Mouse (Mus musculus) induced T-regulatory cell, adult 2 months (primary cell): ENCODE measurements around the gene Zfp36l1.

Experiments
- DNase-seq: peaks from one replicate; pipeline ENCODE4 v3.0.0-alpha.2; 2012; ENCODE audit warnings: low read depth

Gene Zfp36l1

DNA sequence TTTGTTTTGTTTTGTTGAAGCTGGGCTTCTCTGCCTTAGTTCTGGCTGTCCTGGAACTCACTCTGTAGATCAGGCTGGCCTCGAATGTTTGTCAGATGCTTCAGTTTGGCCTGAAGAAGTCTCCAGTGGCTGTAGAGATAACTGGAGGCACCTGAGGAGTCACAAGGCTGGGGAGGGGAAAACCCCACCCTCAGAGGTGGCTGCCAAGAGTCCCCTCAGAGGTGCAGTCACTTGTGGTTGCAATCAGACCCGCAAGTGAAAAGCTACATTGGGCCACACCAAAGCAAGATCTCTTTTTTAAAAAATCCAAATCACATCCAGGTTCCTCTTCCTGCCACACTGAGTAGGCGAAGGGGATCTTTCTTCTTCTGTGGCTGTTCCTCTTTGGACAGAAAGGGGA lies 43.8 kb downstream of the Zfp36l1 start:
- peak; percentile 77 for DNase-seq

DNA sequence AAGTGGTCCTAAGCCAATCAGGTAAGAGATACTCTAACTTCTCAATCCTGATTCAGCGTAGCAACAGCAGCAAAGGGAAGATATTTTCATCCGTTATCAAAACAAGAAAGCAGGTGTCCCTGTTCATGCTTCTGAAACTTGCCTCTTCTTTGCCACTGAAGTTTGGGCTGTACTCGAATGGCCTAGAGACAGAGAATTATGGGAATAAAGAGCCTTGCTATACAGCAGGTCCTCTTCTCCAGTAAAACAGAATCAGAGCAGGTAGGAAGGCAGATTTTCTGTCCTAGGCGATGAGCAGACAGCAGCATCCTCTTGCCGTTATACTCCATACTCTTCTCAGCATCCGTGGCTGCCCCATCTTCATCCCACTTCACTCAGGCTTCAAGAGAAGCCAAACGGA lies 44.8 kb downstream of the Zfp36l1 start:
- no peak for DNase-seq

DNA sequence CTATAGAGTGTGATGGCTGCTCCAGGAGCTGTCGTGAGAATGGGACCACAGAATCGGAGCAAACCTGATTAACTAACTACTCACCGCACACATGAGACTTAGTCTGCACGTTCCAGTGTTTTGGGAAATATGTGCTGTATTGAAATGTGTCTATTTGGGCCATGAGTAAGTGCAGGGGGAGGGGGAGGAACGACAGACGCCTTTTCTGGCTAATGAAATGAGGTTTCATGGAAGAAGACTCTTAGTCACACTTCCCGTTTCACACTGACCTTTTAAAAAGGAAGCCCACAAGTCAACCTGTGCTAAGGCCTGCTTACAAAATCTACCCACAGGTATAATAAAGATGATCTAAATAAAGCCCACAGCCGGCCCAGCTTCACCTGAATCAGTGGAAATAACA lies 47.8 kb downstream of the Zfp36l1 start:
- peak; percentile 44 for DNase-seq

DNA sequence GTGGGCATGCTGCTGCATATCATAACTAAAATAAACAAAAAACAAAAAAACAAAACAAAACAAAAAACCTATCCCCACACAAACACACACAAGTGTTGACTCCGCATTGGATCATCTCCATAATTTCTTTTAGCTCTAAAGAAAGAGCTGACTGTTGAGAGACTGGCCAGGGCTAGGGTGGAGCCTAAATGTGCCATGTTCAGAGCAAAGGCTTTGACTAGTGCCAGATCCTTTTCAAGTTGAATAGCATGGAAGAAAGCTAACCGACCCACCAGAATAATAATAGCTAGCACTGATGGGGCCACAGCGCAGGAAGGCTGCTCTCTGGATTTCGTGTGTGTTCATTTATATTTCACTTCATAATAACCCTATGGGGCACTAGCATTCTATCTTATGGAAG lies 48.5 kb downstream of the Zfp36l1 start:
- no peak for DNase-seq

DNA sequence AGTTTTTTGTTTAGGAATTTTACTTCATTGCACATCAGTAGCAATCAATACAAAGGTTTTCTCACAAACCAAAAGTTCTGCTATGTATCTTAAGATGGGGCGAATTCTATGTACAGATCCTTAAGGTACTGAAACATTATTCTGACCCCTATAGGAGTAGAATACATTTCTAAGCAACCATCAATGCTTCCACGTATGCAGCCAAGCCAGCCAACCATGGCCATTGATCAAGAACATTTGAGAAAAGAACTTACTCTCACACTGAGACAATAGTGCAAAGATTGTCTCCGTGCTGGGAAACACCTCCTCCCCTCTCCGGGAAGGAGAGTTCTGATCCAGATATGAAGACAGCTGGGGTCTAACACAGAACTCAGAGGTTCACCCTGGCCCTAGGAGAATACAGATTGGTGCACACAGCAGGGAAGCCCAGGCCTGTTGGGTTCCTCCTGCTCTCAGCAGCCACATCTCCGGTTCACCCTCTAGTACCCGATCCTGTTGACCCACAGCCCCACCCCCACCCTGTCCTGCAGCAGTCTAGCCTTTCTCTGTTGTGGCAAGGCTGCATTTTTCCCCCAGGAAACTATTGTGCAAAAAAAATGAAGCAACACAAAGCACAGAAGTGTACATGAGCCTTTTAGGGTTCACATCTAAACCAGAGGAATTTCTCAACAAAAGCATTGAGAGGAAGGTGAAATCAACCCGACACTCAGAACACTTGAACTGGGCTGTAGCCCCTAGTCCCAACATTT lies 49.2 kb downstream of the Zfp36l1 start:
- no peak for DNase-seq

DNA sequence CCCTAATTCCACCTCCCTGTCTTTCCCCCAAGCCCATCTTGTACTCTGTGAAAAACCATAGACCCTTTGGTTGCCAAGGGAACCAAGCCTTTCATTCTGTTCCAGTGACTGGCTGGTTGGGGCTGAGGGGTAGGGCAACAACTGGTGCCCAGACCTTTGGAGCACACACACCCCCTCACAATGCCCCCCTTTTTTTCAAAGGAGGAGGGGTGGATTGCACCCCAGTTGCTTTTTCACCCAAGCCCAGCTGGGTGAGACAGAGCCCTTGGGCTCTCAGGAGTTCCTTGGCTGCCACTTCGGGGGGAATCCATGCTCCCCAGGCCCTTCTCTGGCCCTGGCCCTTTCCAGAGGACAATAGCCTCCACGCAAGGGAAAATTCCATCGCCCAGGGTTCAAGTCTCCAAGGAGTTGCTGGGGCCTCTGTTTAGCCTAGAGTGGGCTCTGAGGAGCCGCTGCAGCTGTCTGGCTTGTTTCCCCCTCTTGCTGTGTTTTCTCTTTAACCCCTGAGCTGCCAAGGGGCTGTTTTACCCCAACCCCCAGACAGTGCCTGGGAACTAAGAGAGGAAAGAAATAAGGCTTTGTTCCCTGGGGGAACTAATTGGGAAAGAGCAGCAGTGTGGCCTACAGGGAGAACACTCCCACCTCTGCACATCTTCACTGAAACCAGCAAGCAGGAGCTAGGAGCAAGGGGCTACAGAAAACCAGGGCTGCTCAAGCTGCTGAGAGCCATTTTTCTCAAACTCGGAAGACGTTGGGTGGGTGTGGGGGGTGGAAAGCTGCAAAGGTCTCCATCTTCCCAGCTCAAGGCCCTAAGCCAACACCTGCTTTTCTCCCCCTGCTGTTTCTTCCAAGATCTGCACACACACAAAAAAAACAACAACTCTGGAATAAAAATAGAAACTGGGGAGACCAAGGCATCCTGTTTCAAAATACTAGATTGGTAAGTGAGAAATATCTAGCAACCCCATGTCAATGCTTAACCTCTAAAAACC lies 50.1 kb downstream of the Zfp36l1 start:
- DNase-seq = no peak

DNA sequence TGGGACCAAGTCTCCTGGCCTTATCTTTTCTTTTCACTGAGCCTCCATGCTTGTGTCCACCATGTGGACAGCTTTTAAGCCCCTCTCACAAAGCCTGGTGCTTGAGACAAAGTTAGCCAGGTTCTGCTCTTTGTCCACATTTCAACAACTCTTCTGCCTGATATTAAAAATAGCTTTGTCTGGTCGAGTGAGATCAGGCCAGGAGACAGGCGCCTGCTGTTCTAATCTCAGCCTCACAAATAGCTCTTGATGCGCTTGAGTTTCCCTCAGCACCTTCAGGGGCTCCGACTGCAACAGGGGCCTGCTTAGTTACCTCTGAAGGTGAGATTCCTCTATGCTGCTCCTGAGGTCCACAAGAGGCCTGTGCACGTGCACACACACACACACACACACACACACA lies 51.0 kb downstream of the Zfp36l1 start:
- no peak for DNase-seq

DNA sequence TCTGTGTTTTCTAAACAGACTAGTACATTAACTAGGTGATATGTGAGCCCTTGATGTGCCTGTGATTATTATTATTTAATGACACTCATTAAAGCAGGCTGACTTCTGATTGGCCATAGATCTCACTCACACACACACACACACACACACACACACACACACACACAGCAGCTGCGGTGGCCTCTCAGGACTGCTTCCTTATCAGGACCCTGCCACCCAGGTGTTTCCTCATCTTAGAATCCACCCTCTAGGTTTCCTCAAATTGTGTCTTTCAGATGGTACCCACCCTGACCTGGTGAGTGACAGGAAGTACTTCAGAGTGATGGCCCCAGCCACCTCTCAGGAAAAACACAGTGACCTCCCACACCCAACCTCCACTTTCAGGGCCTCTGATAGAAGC lies 52.0 kb downstream of the Zfp36l1 start:
- peak; percentile 29 for DNase-seq

DNA sequence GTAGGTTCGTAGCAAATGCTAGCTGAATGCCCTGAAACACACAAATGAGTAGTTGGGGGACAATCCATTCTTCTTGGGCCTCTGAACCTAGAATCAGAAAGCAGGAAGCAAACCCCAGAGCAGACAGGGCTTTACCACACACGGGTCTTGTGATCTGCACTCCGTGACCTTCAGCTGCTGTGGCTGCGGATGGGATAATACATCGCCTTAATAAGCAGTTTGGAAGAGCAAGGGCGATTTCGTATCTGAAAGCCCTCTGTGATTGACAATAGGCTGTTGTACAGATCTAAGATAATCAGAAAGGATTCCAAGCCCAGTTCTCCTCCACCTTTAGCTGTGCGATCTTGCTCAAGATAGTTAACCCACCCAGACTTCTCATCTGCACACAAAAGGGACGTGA lies 52.5 kb downstream of the Zfp36l1 start:
- DNase-seq = peak; percentile 43

DNA sequence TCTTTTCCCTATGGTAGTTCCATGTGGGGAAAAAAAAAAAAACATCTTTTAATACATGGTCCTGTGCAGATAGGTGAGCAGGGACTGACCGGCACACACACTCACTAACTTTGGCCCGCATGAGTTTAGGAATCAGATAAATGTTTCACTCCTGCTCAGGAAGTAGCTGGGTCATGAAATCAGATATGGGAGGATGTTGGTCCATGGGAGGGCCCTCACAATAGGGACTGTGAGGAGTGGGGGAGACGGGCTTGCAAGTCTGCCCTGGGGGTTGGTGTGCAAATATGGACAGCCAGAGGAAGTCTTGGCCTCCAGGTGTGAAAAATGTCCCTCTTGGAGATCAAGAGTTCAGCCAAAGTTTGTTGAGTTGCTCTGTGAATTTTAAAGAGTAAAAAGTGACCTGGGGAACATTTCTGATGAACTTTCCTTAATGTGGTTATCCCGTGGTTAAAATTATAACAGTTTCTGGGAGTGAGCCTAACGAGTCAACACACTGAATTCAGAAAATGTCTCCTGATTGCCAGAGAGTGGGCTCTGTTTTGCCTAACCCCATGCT lies 53.0 kb downstream of the Zfp36l1 start:
- no peak for DNase-seq
